Mouse (Mus musculus) megakaryocyte, adult 5-6 weeks (primary cell): ENCODE results near the gene 9330182L06Rik. TPM values are rescaled to one million over a fixed set of nuclear protein-coding genes. Genes with fewer than 3 reads are reported as not detected.

Experiments used
- ATAC-seq: 2 replicates; pipeline ENCODE4 v1.8.0; 2016; ENCODE audit warnings: mild to moderate bottlenecking, inconsistent platforms; ENCODE audit not compliant: poor library complexity, severe bottlenecking
- total RNA-seq, 2 experiments: library from RNA; stranded (forward) in 1 of 2; stranded (reverse) in 1 of 2; fragments of 153-499, 151-499 nt in 1 of 2; fragments of 221-1000, 200-1000 nt in 1 of 2; gene quantifications; 2 replicates each; pipeline versions ENCODE4 v1.2.3 to v1.2.4; 2015 to 2017

Gene 9330182L06Rik
- total RNA-seq, 2 experiments from 2014 or later, result 0.62 to 1.8 TPM

DNA sequence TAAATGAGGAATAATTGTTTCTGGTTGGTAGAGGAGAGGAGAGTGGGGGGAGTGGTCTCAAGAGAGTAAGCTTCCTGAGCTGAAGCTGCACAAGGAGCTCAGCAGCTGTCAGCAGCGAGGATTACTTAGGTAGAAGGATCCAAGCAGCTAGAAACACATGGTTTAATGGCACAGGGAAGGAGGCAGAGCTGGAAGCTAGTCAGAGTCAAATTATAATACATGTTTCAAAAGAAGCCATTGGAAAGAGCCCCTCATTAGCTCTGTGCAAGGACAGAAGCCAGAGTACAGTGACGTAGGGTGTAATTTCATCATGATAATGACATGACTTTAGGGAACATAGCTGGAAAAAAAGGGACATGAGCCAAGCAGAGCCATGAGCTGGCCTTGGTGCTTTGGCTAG, 92.2 kb downstream of the 9330182L06Rik start:
- no peak for ATAC-seq

DNA sequence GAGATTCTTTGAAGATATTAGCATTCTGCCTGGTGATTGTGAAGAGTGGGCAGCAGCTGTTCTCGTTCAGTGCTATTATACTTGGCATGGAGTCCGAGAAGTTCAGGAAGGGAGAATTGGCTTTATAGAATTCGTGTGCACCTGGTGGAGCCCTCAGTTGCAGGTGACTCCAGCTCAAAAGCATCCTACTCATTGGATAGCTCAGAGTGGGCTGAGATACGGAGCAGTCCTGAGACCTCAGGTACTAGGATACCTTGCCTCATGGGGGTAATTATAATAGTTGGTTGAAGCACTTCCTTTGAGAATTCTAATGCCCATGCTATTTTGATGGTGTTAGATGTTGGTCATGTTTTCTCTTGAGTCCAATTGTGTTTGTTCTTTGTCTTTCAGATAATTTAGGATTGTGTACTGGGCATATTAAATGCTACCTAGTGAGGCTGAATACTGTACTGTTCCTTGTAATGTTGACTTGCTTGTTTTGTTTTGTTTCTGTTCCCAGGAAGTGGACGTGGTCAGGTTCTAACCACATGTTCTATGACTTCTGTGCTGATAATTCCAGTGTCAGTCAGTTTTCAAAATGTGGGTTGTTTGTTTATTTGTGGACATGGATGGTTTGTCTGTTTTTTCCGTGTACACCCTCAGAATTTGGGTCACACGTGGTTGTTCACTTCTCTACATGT, 96.2 kb downstream of the 9330182L06Rik start:
- ATAC-seq, result no peak

DNA sequence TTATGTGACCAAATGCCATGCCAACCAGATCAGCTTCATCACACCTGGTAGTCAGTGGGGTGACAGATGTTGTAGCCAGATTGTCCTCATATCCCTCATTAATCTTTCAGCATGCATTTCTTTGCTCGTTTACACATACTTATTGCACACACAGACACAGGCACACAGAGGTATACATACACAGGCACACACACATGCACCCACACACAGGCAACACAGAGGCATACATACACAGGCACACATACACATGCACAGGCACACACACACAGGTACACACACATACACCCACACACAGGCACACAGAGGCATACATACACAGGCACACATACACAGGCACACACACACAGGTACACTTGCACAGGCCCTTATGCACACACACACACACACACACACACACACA, 99.0 kb downstream of the 9330182L06Rik start:
- no peak for ATAC-seq

DNA sequence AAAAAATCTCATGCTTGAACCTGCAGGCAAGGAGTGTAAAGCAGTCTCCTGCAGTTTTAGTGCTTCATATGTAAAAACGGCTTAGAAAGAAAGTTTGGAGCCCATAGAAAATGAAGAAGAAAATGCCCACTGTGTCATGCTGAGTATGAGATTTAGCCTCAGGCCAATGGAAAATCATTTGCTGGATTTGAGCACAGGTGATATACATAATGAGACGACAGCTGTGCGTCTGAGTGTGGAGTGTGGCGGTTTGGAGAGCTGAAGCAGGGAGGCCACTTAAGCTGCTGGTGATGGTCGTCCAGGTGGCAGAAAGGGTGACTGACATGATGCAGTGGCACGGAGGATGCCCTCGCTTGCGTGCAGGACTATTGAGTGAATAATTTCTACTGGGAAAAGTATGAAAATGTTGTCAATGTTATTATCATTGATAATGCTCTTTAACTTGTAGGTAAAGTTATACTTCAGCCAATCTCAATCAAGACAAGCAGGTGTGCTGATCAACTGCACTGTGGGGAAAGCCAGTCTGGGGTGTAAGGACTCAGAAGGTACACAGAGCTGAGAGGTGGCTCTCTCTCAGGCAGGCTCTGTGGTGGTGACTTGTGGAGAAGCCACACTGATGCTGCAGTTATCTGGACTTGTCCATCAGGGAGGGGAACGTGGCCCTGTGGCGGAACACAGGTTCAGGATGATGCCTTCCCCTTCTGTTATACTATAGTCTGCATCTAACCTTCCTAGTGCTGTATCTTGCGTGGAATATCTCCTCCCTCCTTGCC, 102.2 kb downstream of the 9330182L06Rik start:
- ATAC-seq, result no peak

DNA sequence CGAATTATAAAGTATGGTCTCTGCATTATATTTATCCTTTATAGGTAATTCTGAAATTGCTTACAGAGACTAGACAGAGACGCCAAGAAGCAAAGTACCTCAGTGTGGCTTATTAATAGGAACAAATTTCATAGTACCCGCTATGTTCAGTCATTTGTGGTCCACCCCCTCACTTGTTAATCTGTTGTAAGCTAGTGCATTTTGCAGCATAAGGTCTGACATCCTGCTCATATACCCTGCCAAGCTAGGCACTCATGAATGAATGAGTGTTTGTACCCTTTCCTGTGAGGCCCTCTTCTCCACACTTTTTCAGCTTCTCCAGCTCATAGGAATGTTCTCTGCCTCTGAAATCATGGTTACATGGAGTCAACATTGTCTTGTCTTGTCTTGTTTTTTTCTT, 105.2 kb downstream of the 9330182L06Rik start:
- no peak for ATAC-seq

DNA sequence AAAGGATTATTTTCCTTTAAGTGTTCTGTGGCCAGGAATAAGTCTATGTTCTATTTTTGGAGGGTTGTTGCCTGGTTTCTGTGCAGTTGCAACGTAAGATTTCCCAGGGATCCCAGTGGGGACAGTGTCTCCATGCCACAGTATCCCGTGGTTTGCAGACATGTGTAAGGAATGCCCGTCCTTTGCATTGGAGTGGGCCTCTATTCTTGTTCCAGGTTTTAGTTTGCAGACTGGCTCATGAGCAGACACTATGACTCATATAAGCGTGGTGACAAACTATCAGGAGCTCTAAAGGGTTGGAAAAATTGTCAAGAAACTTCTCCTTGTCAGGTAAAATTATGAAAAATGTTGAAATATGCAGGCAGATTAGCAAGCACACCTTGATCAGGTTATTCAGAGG, 107.4 kb downstream of the 9330182L06Rik start:
- ATAC-seq, result no peak

DNA sequence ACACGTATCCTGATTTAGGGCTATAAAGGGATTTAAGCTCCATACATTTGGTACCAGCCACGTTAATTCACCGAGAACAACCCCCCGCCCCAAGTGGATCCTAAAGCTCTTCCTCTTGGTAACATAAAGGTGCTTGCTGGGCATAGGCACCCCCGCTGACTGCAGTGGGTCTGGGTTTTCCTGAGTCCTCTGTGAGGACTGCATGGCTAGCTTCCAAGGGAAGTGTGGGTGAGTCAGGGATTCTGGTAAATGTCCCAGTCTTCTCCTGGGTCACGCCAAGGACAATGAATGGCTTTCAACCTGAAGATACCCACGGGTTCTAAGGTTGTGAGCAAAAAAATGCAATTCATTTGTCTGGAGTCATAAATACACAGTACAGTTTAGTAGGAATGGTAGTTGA, 124.0 kb downstream of the 9330182L06Rik start:
- no peak for ATAC-seq

DNA sequence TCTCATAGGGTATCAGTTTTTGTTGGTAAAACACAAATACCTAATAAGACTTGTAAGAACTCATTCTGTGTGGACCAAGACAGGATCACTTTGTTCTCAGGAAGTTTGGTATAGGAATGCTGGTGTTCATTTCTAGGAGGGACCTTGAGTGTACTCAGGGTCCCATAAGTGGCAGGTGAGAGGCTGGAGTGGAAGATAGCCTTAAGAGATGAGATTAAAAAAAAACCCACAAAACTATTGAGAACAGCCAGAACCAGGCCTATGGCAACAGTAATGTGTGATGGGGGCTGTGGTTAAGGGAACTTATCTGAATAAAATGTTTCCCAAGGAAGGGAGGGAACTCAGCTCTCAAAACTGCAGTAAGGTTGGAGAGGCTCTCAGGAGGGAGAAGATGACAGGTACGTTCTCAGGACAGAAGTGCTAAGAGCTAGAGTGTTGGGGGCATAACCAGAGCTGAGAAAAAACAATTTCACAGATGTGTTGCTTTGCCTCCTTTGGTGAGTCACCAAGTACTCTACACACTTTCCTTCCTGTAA, 126.0 kb downstream of the 9330182L06Rik start:
- no peak for ATAC-seq

DNA sequence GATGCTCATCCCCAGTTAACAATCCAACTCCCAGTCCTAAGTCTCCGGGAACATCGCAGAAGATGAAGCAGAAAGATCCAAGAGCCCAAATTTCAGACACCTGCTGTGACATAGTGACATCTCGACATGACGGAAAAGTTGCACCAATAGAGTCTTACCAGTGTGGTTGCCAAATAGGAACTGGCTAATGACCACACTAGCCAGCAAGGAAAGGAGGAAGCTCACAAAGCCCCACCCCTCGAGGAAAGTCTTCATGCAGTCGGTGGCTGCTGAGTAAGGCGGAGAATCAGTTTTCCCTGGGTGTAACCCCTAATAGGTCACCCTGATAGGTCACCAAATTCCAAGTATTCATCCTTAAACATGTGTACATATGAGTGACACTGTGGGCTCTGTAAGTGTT, 151.2 kb downstream of the 9330182L06Rik start:
- peak; percentile 100 for ATAC-seq

DNA sequence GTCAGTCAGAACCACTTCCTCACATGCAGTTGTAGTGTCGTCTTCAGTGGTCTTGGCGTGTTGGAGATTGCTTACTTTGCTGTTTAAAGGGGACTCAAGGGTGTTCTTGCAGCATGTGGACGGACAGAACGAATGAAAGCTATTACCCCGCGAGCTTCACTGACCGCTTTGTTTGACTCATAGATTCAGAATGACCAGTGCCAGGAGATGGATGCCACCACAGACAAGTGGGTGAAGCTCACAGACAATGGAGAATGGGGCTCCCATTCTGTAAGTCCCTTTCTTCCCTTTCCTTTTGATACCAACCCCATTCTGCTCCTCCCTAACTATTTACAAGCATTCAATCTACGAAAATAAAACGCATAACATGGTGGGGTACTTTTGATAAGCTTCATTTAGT, 151.9 kb downstream of the 9330182L06Rik start:
- ATAC-seq, result no peak

DNA sequence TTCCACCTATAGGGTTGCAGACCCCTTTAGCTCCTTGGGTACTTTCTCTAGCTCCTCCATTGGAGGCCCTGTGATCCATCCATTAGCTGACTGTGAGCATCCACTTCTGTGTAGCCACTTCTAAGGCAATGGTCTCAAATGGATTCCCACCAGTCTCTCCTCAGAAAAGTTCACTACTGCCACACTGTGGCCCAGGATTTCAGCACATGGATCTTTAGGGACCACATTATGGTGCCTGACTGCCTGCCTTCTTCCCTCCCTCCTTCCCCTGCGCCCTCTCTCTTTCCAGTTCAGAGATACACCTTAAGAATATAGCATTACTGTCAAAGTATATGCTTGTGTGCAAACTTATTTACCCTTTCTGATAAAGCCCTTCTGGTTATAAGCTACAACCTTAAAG, 154.0 kb downstream of the 9330182L06Rik start:
- ATAC-seq, result no peak

DNA sequence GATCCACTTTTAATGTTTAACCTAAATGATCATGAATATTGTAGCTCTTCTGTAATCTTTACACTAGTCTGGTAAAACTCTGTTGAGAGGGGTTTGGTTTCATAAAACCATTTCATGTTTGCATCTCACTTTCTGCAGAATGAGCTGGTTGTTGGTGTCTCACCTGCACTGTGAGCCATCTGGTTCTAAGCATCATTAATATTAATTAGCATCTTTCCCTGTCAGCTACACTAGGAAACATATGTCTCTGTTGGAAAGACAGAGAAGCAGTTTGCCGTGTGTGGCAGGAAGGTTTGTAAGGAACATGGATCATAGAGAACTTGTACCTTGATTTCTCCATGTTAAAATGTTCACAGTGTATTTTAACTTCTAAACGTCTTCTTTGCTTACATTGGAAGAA, 158.5 kb downstream of the 9330182L06Rik start:
- ATAC-seq, result no peak

DNA sequence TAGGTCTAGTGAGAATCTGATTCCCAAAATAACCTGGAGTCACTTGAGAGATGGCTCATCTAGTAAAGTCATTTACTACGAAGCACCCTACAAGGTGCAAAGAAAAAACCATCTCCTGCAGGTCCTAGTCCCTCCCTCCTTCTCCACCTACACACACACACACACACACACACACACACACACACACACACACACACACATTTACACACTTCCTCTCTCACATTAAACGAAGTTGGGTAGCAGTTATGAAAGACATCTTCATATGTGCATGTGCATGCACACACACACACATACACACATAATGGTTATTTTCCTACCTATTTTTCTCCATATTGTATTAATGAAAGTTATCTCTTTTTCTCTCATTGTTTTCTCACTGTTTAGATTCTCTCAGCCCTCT, 161.2 kb downstream of the 9330182L06Rik start:
- peak; percentile 51; the same call in 1 of the 2 replicates for ATAC-seq

DNA sequence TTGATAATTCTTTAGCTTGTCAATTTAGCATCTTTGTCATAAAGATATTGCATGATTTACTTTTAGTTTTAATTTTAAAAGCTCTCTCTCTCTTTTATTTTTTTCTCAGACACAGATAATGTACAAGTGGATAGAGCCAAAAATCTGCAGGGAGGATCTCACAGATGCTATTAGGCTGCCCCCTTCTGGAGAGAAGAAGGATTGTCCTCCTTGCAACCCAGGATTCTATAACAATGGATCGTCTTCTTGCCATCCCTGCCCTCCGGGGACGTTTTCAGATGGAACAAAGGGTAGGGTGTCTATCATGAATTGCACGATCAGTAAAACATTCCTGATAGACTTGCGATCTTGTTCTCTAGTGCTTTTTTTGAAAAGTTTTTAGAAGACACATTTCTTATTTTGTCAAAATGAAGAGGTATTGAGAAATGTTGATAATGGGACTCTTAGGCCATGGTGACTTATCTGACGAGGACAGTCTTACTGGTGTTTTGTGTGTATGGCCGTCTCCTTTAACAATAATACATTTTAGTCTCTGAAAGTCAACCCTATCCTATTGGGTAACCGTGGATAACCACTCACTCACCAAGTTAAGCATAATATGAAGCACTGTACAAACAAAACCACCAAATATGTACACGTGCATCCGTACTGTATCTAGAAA, 161.8 kb downstream of the 9330182L06Rik start:
- ATAC-seq, result peak; percentile 94

DNA sequence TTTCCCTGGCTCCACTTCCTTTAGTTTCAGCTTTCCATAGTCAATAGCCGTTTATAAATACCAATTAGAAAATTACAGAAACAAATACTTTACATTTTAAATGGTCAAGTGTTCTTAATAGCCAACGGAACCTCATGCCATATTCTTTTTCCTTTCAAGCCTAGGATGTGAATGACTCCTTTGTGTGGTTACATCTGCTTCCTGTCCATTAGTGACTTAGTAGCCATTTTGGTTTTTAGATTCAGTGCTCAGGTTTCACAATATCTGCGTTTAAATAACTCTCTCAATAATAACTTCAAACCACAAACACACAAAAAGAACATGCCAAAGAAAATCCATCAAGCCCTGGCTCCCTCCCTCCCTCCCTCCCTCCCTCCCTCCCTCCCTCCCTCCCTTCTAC, 162.8 kb downstream of the 9330182L06Rik start:
- no peak for ATAC-seq

DNA sequence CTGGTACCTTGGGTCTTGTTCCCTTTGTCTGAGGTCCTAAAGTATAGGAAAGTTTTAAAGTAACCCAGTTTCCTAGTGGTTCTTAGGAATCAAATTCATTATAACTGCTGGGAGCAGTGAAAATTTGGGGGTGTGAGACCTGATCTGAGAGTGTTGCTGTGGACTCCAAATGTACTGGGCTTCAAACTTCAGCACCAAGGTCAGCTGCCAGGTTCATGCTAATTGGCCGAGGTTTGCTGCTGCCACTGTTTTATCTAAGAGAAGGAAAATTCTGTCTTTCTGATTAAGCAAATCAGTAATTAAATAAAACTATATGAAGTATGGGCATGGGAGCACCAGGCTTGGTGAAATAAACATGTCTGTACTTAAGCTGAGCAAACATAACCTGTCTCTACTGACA, 180.2 kb downstream of the 9330182L06Rik start:
- ATAC-seq, result no peak

DNA sequence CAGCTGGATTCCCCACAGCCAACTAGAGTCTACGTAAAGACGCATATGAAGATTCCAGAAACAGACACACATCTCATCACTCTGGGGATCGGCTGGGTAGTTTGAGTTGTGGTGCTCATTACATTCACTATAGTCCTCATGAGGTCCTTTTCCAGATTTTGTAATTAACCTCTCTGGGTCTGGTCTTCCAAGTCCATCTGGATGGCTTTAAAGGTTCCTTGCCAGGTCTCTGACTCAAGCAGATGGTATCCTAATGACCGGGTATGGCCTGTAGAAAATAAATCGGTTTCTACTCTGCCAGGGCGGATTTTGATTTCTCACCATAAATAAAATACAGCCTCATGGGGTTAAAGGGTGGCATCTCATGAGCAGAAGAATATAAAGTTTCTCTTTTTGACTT, 183.0 kb downstream of the 9330182L06Rik start:
- no peak for ATAC-seq

DNA sequence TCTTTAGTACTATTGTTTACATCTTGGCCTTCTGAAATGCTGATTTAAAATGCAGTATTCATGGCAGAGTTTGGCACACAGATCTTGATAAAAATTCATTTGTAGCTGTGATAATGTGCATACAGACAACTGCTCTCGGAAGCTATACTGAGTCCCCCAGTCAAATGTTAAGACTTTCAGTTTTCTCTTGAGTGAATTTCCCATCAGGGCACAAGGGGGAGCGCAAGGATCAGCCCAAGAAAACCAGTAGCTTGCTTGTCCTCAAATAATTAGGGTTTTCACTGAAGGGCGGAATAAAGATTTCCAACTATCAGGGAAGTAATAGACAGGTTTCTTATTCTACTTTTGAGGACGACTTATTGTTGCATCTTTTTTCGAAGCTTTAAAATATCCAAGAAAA, 183.7 kb downstream of the 9330182L06Rik start:
- ATAC-seq, result no peak

DNA sequence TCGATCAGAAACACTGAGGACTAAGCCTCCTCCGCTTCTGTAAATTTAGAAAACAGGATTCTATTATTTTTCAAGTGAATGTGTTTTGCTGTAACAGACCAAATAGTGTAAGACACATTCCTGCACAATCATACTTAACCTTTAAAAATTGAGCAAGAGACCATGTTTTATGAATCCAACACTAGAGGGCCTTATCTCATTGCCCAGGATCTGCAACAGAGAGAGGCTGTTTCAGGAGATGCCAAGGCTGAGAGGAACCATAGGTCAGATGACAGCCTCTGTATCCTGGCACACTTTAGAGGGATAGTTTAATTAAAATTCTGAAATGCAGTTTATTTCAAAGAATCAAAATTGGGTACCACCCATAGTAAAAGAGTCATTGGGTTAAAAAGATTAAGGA, 187.4 kb downstream of the 9330182L06Rik start:
- ATAC-seq, result no peak

DNA sequence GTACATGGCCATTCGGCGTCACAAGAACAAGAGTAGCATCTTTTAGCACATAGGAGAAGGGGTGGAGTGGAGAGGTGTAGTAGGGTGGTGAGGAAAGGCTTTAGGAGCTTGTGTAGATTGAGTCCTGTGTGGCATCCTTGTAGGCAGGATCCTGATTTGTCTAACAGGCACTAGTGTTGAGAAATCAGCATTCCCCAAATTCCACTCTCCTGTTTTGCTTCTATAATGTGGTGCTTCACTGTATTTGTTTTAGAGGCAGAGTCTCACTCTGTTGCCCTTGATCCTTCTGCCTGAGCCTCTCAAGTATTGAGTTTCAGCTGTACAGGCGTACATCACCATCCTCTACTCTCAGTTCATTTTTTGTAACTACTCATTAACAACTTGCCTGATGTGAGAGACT, 211.7 kb downstream of the 9330182L06Rik start:
- no peak for ATAC-seq

DNA sequence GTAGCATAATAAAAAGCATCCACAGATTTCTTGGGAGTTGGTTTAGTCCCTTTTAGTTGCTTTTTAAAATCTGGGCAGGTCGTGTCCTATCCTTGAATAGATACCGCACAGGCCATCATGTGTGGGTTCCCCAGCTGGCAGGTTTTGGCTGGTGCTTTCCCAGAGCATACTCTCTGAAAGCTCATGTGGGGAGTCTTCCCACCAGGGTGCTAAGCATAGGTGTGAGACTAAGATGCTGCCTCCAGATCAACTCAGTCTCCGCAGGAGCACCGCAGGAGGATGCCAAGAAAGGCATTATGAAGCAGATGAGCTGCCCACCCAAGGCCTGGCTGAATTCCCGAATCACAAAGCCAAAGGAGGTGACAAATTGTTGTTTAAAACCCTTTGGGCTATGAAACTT, 229.5 kb downstream of the 9330182L06Rik start:
- ATAC-seq, result no peak

DNA sequence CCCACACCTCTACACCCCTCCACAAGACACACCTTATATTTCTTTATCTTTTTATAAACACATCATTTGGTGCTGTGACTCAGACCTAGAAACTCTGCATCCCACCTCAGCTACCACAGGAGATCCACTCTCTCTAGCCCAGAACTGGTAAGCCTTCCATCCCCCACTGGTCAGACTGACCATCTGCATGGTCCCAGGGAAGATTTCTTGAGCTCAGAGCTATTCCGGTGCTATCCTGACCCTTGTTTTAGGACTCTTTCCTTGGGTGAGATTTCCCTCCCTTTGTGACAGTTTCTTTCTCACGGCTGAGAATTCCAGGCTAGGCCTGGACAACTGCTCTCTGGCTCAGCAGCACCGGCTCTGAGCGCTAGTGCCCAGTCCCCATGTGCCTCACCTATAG, 231.3 kb downstream of the 9330182L06Rik start:
- no peak for ATAC-seq
